Mouse (Mus musculus) MEL (cell line): Measurements from ENCODE around the gene Nanos2.

Experiments used
- EP300 ChIP-seq, 2 experiments: IDR thresholded peaks; 2 replicates each; pipeline ENCODE4 v1.6.1; 2011; ENCODE audit warnings: improper control_type of control experiment in 2 of 2, low read length in 2 of 2, low read depth in 1 of 2, mild to moderate bottlenecking in 1 of 2
- ETS1 ChIP-seq: IDR thresholded peaks from 2 replicates; pipeline ENCODE4 v1.6.1; 2012; ENCODE audit warnings: low read depth, mild to moderate bottlenecking, inconsistent platforms, low read length, improper control_type of control experiment, moderate library complexity
- GATA1 ChIP-seq: IDR thresholded peaks from 2 replicates; pipeline ENCODE4 v1.6.1; 2011; ENCODE audit warnings: low read depth, low read length, improper control_type of control experiment
- POLR2A ChIP-seq, 2 experiments: IDR thresholded peaks; 2 replicates each; pipeline ENCODE4 v1.6.1; 2011 to 2012; ENCODE audit warnings: low read length in 2 of 2, mild to moderate bottlenecking in 2 of 2, control low read depth in 1 of 2, improper control_type of control experiment in 1 of 2, low read depth in 1 of 2, moderate library complexity in 1 of 2; ENCODE audit not compliant: control insufficient read depth in 1 of 2, insufficient read depth in 1 of 2, poor library complexity in 1 of 2
- TAL1 ChIP-seq: IDR thresholded peaks from 2 replicates; pipeline ENCODE4 v1.6.1; 2012; ENCODE audit warnings: mild to moderate bottlenecking, inconsistent platforms, low read length, moderate library complexity, mixed read lengths
- TCF12 ChIP-seq: IDR thresholded peaks from 2 replicates; pipeline ENCODE4 v1.6.1; 2014; ENCODE audit warnings: low read depth, mild to moderate bottlenecking, inconsistent platforms, low read length, improper control_type of control experiment, moderate library complexity
- USF1 ChIP-seq: IDR thresholded peaks from 2 replicates; pipeline ENCODE4 v1.6.1; 2014; ENCODE audit warnings: low read depth, mild to moderate bottlenecking, inconsistent platforms, low read length, improper control_type of control experiment, moderate library complexity

- TF ChIP-seq USF1 = no peak
- no peak for TF ChIP-seq POLR2A (IDR thresholded peaks at IDR 0.05; ENCODE audit: control insufficient read depth in 1 of 2, insufficient read depth in 1 of 2, low read depth in 1 of 2, low read length in 2 of 2, poor library complexity in 1 of 2)
- TF ChIP-seq GATA1 = no peak
- TF ChIP-seq TAL1 = no peak
- no peak for TF ChIP-seq ETS1
- no peak for TF ChIP-seq EP300 (IDR thresholded peaks at IDR 0.05; ENCODE audit: low read depth in 1 of 2, low read length in 2 of 2)
- TF ChIP-seq TCF12 = no peak
Measured at GRCm38 (mm10) chr7:18967603-18968002, 19.6 kb upstream of the Nanos2 start.
